Mouse (Mus musculus): Measurements from ENCODE around the gene Wdfy4. TPM values are rescaled to one million over a fixed set of nuclear protein-coding genes. Genes with fewer than 3 reads are reported as not detected.

Gene Wdfy4
- polyA plus RNA-seq, 1 experiment from 2014 or later = 2.1 TPM

GRCm38 (mm10) chr14:33000112-33000979, 185.0 kb downstream of the Wdfy4 start:
- Histone ChIP-seq H3K36me3 (ENCODE audit: control insufficient read depth, insufficient read depth) (no peaks in the 10 kb centered on the region), H3K4me3 (ENCODE audit: low read depth, low read length) (no peak overlapping the region), H3K4me1 (ENCODE audit: control insufficient read depth, low read depth, low read length) (no peaks in the 10 kb centered on the region), H3K9ac (ENCODE audit: low read depth, low read length) (no peak overlapping the region), H3K4me2 (ENCODE audit: low read depth, low read length) (no peak overlapping the region), H3K27me3 (ENCODE audit: control insufficient read depth, insufficient read depth, low read depth, low read length) (no peaks in the 10 kb centered on the region), H3K27ac (ENCODE audit: low read length) (no peak overlapping the region), H3K9me3 (replicated peaks; ENCODE audit: control insufficient read depth, low read length) (no peaks in the 10 kb centered on the region)
- 50% methylated on average over 8 of the region's 8 CpGs for WGBS (ENCODE audit: insufficient replicate concordance)
- ATAC-seq (ENCODE audit: low read depth) = no peak

GRCm38 (mm10) chr14:32999511-32999910, 185.8 kb downstream of the Wdfy4 start:
- no peaks in the 10 kb centered on the region for H3K9me3 ChIP-seq (replicated peaks; ENCODE audit: control insufficient read depth, low read length)
- no peak overlapping the region for H3K4me2 ChIP-seq (ENCODE audit: low read depth, low read length)
- H3K9ac ChIP-seq (ENCODE audit: low read depth, low read length) = no peak overlapping the region
- H3K4me1 ChIP-seq (ENCODE audit: control insufficient read depth, low read depth, low read length) = no peaks in the 10 kb centered on the region
- WGBS (ENCODE audit: insufficient replicate concordance) = 49% methylated on average over 10 of the region's 10 CpGs
- ATAC-seq (ENCODE audit: low read depth) = no peak
- H3K27me3 ChIP-seq (ENCODE audit: control insufficient read depth, insufficient read depth, low read depth, low read length) = no peaks in the 10 kb centered on the region
- H3K27ac ChIP-seq (ENCODE audit: low read length) = no peak overlapping the region
- H3K36me3 ChIP-seq (ENCODE audit: control insufficient read depth, insufficient read depth) = no peaks in the 10 kb centered on the region
- no peak overlapping the region for H3K4me3 ChIP-seq (ENCODE audit: low read depth, low read length)

- Histone ChIP-seq H3K9me3 (replicated peaks; ENCODE audit: control insufficient read depth, low read length) (no peaks in the 10 kb centered on the region), H3K4me2 (ENCODE audit: low read depth, low read length) (no peak overlapping the region), H3K4me3 (ENCODE audit: low read depth, low read length) (no peak overlapping the region), H3K36me3 (ENCODE audit: control insufficient read depth, insufficient read depth) (no peaks in the 10 kb centered on the region), H3K27me3 (ENCODE audit: control insufficient read depth, insufficient read depth, low read depth, low read length) (no peaks in the 10 kb centered on the region), H3K27ac (ENCODE audit: low read length) (no peak overlapping the region), H3K9ac (ENCODE audit: low read depth, low read length) (no peak overlapping the region), H3K4me1 (ENCODE audit: control insufficient read depth, low read depth, low read length) (no peaks in the 10 kb centered on the region)
- 44% methylated on average over 10 of the region's 10 CpGs for WGBS (ENCODE audit: insufficient replicate concordance)
- ATAC-seq (ENCODE audit: low read depth) = no peak
Measured at GRCm38 (mm10) chr14:32994954-32995636, 190.2 kb downstream of the Wdfy4 start.

GRCm38 (mm10) chr14:32991082-32991481, 194.2 kb downstream of the Wdfy4 start, which contains the start of gene Lrrc18:
Lrrc18 (plus strand) TSS chr14:32991382.
- ATAC-seq (ENCODE audit: low read depth) = no peak
- Histone ChIP-seq H3K9ac (ENCODE audit: low read depth, low read length) (no peak within 1 kb of the TSS), H3K9me3 (replicated peaks; ENCODE audit: control insufficient read depth, low read length) (no peaks in the 10 kb centered on the region), H3K36me3 (ENCODE audit: control insufficient read depth, insufficient read depth) (no peaks in the 10 kb centered on the region), H3K4me1 (ENCODE audit: control insufficient read depth, low read depth, low read length) (no peaks in the 10 kb centered on the region), H3K4me2 (ENCODE audit: low read depth, low read length) (no peak within 1 kb of the TSS), H3K4me3 (ENCODE audit: low read depth, low read length) (no peak within 1 kb of the TSS), H3K27ac (ENCODE audit: low read length) (no peak within 1 kb of the TSS), H3K27me3 (ENCODE audit: control insufficient read depth, insufficient read depth, low read depth, low read length) (no peaks in the 10 kb centered on the region)
- 68% methylated on average over 2 of the region's 2 CpGs for WGBS (ENCODE audit: insufficient replicate concordance)

- no peak overlapping the region for H3K9ac ChIP-seq (ENCODE audit: low read depth, low read length)
- no peak for ATAC-seq (ENCODE audit: low read depth)
- H3K4me2 ChIP-seq (ENCODE audit: low read depth, low read length) = no peak overlapping the region
- H3K27me3 ChIP-seq (ENCODE audit: control insufficient read depth, insufficient read depth, low read depth, low read length) = no peaks in the 10 kb centered on the region
- H3K27ac ChIP-seq (ENCODE audit: low read length) = no peak overlapping the region
- H3K9me3 ChIP-seq (replicated peaks; ENCODE audit: control insufficient read depth, low read length) = no peaks in the 10 kb centered on the region
- no peaks in the 10 kb centered on the region for H3K4me1 ChIP-seq (ENCODE audit: control insufficient read depth, low read depth, low read length)
- H3K4me3 ChIP-seq (ENCODE audit: low read depth, low read length) = no peak overlapping the region
- 45% methylated on average over 4 of the region's 4 CpGs for WGBS (ENCODE audit: insufficient replicate concordance)
- no peaks in the 10 kb centered on the region for H3K36me3 ChIP-seq (ENCODE audit: control insufficient read depth, insufficient read depth)
Measured at GRCm38 (mm10) chr14:32986659-32987058, 198.6 kb downstream of the Wdfy4 start.

- no peak overlapping the region for H3K4me2 ChIP-seq (ENCODE audit: low read depth, low read length)
- WGBS (ENCODE audit: insufficient replicate concordance) = 57% methylated on average over 6 of the region's 6 CpGs
- no peak overlapping the region for H3K9ac ChIP-seq (ENCODE audit: low read depth, low read length)
- no peaks in the 10 kb centered on the region for H3K9me3 ChIP-seq (replicated peaks; ENCODE audit: control insufficient read depth, low read length)
- ATAC-seq (ENCODE audit: low read depth) = no peak
- H3K36me3 ChIP-seq (ENCODE audit: control insufficient read depth, insufficient read depth) = no peaks in the 10 kb centered on the region
- H3K4me1 ChIP-seq (ENCODE audit: control insufficient read depth, low read depth, low read length) = no peaks in the 10 kb centered on the region
- H3K27me3 ChIP-seq (ENCODE audit: control insufficient read depth, insufficient read depth, low read depth, low read length) = no peaks in the 10 kb centered on the region
- H3K27ac ChIP-seq (ENCODE audit: low read length) = no peak overlapping the region
- H3K4me3 ChIP-seq (ENCODE audit: low read depth, low read length) = no peak overlapping the region
Measured at GRCm38 (mm10) chr14:32984176-32984738, 201.1 kb downstream of the Wdfy4 start.

GRCm38 (mm10) chr14:32970700-32971099, 214.6 kb downstream of the Wdfy4 start:
- no peaks in the 10 kb centered on the region for H3K36me3 ChIP-seq (ENCODE audit: control insufficient read depth, insufficient read depth)
- no peaks in the 10 kb centered on the region for H3K9me3 ChIP-seq (replicated peaks; ENCODE audit: control insufficient read depth, low read length)
- ATAC-seq (ENCODE audit: low read depth) = peak; percentile 47
- H3K27ac ChIP-seq (ENCODE audit: low read length) = no peak overlapping the region
- no peak overlapping the region for H3K9ac ChIP-seq (ENCODE audit: low read depth, low read length)
- H3K4me2 ChIP-seq (ENCODE audit: low read depth, low read length) = no peak overlapping the region
- H3K4me1 ChIP-seq (ENCODE audit: control insufficient read depth, low read depth, low read length) = no peaks in the 10 kb centered on the region
- H3K27me3 ChIP-seq (ENCODE audit: control insufficient read depth, insufficient read depth, low read depth, low read length) = no peaks in the 10 kb centered on the region
- 67% methylated on average over 9 of the region's 9 CpGs for WGBS (ENCODE audit: insufficient replicate concordance)
- H3K4me3 ChIP-seq (ENCODE audit: low read depth, low read length) = no peak overlapping the region

GRCm38 (mm10) chr14:32964742-32965141, 220.6 kb downstream of the Wdfy4 start:
- Histone ChIP-seq H3K27me3 (ENCODE audit: control insufficient read depth, insufficient read depth, low read depth, low read length) (no peaks in the 10 kb centered on the region), H3K4me2 (ENCODE audit: low read depth, low read length) (no peak overlapping the region), H3K4me1 (ENCODE audit: control insufficient read depth, low read depth, low read length) (no peaks in the 10 kb centered on the region), H3K4me3 (ENCODE audit: low read depth, low read length) (no peak overlapping the region), H3K9ac (ENCODE audit: low read depth, low read length) (no peak overlapping the region), H3K36me3 (ENCODE audit: control insufficient read depth, insufficient read depth) (no peaks in the 10 kb centered on the region), H3K9me3 (replicated peaks; ENCODE audit: control insufficient read depth, low read length) (no peaks in the 10 kb centered on the region), H3K27ac (ENCODE audit: low read length) (no peak overlapping the region)
- 73% methylated on average over 10 of the region's 10 CpGs for WGBS (ENCODE audit: insufficient replicate concordance)
- no peak for ATAC-seq (ENCODE audit: low read depth)

GRCm38 (mm10) chr14:32960481-32960880, 224.8 kb downstream of the Wdfy4 start:
- no peak for ATAC-seq (ENCODE audit: low read depth)
- Histone ChIP-seq H3K4me2 (ENCODE audit: low read depth, low read length) (no peak overlapping the region), H3K36me3 (ENCODE audit: control insufficient read depth, insufficient read depth) (no peaks in the 10 kb centered on the region), H3K27me3 (ENCODE audit: control insufficient read depth, insufficient read depth, low read depth, low read length) (no peaks in the 10 kb centered on the region), H3K9ac (ENCODE audit: low read depth, low read length) (no peak overlapping the region), H3K9me3 (replicated peaks; ENCODE audit: control insufficient read depth, low read length) (no peaks in the 10 kb centered on the region), H3K27ac (ENCODE audit: low read length) (no peak overlapping the region), H3K4me3 (ENCODE audit: low read depth, low read length) (no peak overlapping the region), H3K4me1 (ENCODE audit: control insufficient read depth, low read depth, low read length) (no peaks in the 10 kb centered on the region)
- WGBS (ENCODE audit: insufficient replicate concordance) = 35% methylated on average over 5 of the region's 5 CpGs

All from liver, embryonic 16.5 days (tissue).